Comparison of ENCODE assay signal across 8 mouse cellular contexts in the genomic region with DNA sequence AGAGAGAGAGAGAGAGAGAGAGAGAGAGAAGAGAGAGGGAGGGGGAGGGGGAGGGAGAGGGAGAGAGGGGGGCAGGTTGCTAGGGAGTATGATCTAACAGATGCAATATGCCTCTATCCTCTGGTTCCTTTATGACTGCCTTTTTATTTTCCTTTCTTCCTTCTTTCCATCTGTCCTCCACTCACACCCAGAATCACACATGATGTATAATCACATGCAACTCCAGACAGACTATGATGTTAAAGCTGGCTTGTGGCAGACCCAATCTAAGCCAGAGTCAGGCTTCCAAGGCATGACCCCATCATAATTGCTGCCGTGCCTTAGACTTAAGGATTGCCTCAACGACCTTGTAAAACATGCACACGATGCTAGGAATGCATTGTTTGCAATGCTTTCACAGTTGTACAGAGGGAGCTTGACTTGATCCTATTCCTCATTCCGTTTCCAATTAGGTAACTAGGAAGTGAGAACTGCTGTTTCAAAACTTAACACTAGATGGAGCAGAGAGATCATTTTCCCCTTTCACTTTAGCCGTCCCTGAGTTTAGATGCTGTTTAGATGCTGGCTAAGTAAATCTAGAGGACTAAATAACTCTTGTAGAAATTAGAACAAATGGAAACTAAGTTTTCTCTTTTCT. TPM values are rescaled to one million over a fixed set of nuclear protein-coding genes. Genes with fewer than 3 reads are reported as not detected.
DNase-seq lines count a peak whose midpoint lies in the region; ATAC-seq and TF ChIP-seq lines count a peak whose summit lies in the region.

No protein-coding gene starts in this region.

- H3K27ac ChIP-seq in layer of hippocampus, adult 2 months: peak overlapping the region; percentile 71
- H3K27ac ChIP-seq in limb, embryonic 14.5 days (replicated peaks; ENCODE audit: low read depth, low read length): no peak overlapping the region

- no peak overlapping the region for H3K9ac ChIP-seq in limb, embryonic 14.5 days (ENCODE audit: low read depth, low read length, severe bottlenecking)

- TF ChIP-seq POLR2A in limb, embryonic 14.5 days (IDR thresholded peaks at IDR 0.05; ENCODE audit: borderline replicate concordance, extremely low read depth, insufficient read depth, insufficient read length): no peak

- no peaks in the 10 kb centered on the region for H3K9me3 ChIP-seq in limb, embryonic 14.5 days (ENCODE audit: control insufficient read depth, low read length)

- peak; percentile 92 for TF ChIP-seq CTCF in layer of hippocampus, adult 2 months (conservative IDR thresholded peaks at IDR 0.05)

- no peaks in the 10 kb centered on the region for H3K4me1 ChIP-seq in limb, embryonic 14.5 days (ENCODE audit: control insufficient read depth, insufficient read depth, low read length)

- no peaks in the 10 kb centered on the region for H3K36me3 ChIP-seq in limb, embryonic 14.5 days (ENCODE audit: control insufficient read depth, insufficient read depth, low read length)

- H3K4me3 ChIP-seq in layer of hippocampus, adult 2 months: no peak overlapping the region
- H3K4me3 ChIP-seq in limb, embryonic 14.5 days (replicated peaks; ENCODE audit: low read length): no peak overlapping the region

- WGBS in limb, embryonic 14.5 days: 4% methylated on average over 5 of the region's 5 CpGs

- DNase-seq in layer of hippocampus, adult 2 months (ENCODE audit: low spot score in 2 of 2): peak; percentile 57 to 63
- no peak for DNase-seq in layer of hippocampus, adult 8-10 months (ENCODE audit: low spot score in 2 of 2)
- peak; percentile 53 for DNase-seq in MN1 (ENCODE audit: low spot score)
- peak; percentile 67 for DNase-seq in embryo, embryonic 10 days (ENCODE audit: low spot score)
- peak; percentile 72 for DNase-seq in limb, embryonic 14.5 days (ENCODE audit: low spot score)
- no peak for DNase-seq in spleen, postnatal 4 days (ENCODE audit: low spot score in 2 of 2)
- no peak for DNase-seq in natural killer cell, adult 2 months (ENCODE audit: low spot score in 2 of 2)
- no peak for DNase-seq in cerebellum, adult 11-12 months

- no peaks in the 10 kb centered on the region for H3K27me3 ChIP-seq in limb, embryonic 14.5 days (ENCODE audit: control insufficient read depth, insufficient read depth, low read length)

- H3K4me2 ChIP-seq in limb, embryonic 14.5 days (replicated peaks; ENCODE audit: low read depth, low read length, severe bottlenecking): no peak overlapping the region

- ATAC-seq in limb, embryonic 14.5 days (ENCODE audit: low FRiP score, low read depth): no peak

RNA-seq across cellular contexts. Expression of gene Tlr3, which starts 28.1 kb away (rescaled TPM):
- 10 to 100 TPM in 1 of 2 experiments, 1 to 10 TPM in 1; 7.6 to 10.5 TPM for total RNA-seq in layer of hippocampus, adult 2 months (2021)
- total RNA-seq in layer of hippocampus, adult 8-10 months (2022): 10 to 100 TPM in 3 of 4 experiments, 1 to 10 TPM in 1; 9.5 to 13.0 (median 12.0) TPM
- polyA plus RNA-seq in limb, embryonic 14.5 days (2012; rRNA removed): 0.81 and 1.4 TPM in 2 replicates
- polyA plus RNA-seq in limb, embryonic 14.5 days (2014; fragmentation: Nextera tagmentation; extraction: Ambion mirVana): 1.5 and 2.5 TPM in 2 replicates

RNA-seq across cellular contexts. Expression of gene Fam149a, which starts 56.9 kb away (rescaled TPM):
- 10 to 100 TPM; 12.1 to 12.5 TPM for total RNA-seq in layer of hippocampus, adult 2 months (2021)
- 10 to 100 TPM; 11.4 to 16.4 (median 14.7) TPM for total RNA-seq in layer of hippocampus, adult 8-10 months (2022)
- polyA plus RNA-seq in limb, embryonic 14.5 days (2012; rRNA removed): 11.8 and 12.9 TPM in 2 replicates
- 14.9 and 16.8 TPM in 2 replicates for polyA plus RNA-seq in limb, embryonic 14.5 days (2014; fragmentation: Nextera tagmentation; extraction: Ambion mirVana)

Comparison
In these comparisons a context has a peak if more than half of its experiments do, and no peak if none do; other contexts are left out.
1. DNase-seq: peak in layer of hippocampus, adult 2 months (2 of 2), MN1 (single experiment), embryo, embryonic 10 days (single experiment) and limb, embryonic 14.5 days (single experiment); none in layer of hippocampus, adult 8-10 months (0 of 2), spleen, postnatal 4 days (0 of 2), natural killer cell, adult 2 months (0 of 2) and cerebellum, adult 11-12 months (single experiment).